Mouse (Mus musculus) common myeloid progenitor, adult 5-6 weeks (primary cell): ENCODE data around the gene Cct8l1. TPM values are rescaled to one million over a fixed set of nuclear protein-coding genes. Genes with fewer than 3 reads are reported as not detected.

ENCODE experiments used
- total RNA-seq: library from RNA; stranded (forward); fragments of 200-1000, 187-1606 nt; gene quantifications from 2 replicates; pipeline ENCODE4 v1.2.3, GENCODE M21; 2017

Cct8l1 gene
- total RNA-seq, 1 experiment from 2014 or later, result not detected

Other genes with a start within 250 kb of the Cct8l1 start
- 48.4 and 59.7 TPM in 2 replicates for gene Kmt2c, start 17.3 kb upstream of the Cct8l1 start, total RNA-seq
- gene Xrcc2, start 189.8 kb downstream of the Cct8l1 start, total RNA-seq, result 14.8 and 15.3 TPM in 2 replicates
- gene Actr3b, start 243.9 kb downstream of the Cct8l1 start, total RNA-seq, result 0.49 and 1.2 TPM in 2 replicates